Mouse (Mus musculus) stomach, postnatal 0 days (tissue): ENCODE data around the gene Nek8.
A peak's percentile ranks its signal among the peaks of the same experiment; 100 is the strongest.

Experiments used
- CTCF ChIP-seq: IDR thresholded peaks from 2 replicates; pipeline ENCODE4 v1.5.1; 2016; ENCODE audit warnings: antibody characterized with exemption, low read depth, mild to moderate bottlenecking, moderate library complexity
- EP300 ChIP-seq: optimal IDR thresholded peaks from 2 replicates; pipeline ENCODE3; 2016; ENCODE audit warnings: antibody characterized with exemption

- TF ChIP-seq CTCF (no peak), EP300 (peak; percentile 85)
These were observed 29.6 kb downstream of the Nek8 start for GRCm38 (mm10) chr11:78146707-78147543.
